Mouse (Mus musculus) adrenal gland, postnatal 10 days (tissue): ENCODE results near the gene Sgsm1. TPM values are rescaled to one million over a fixed set of nuclear protein-coding genes. Genes with fewer than 3 reads are reported as not detected.

ENCODE experiments used
- DNase-seq: peaks from one replicate; pipeline ENCODE4 v3.0.0; 2021; ENCODE audit warnings: mixed read lengths
- total RNA-seq, 2 experiments: library from RNA; stranded (reverse); gene quantifications; 2 replicates each; pipeline ENCODE4 v1.2.3; 2021

Gene Sgsm1
- total RNA-seq, 2 experiments from 2014 or later: 9.0 to 10.5 TPM

- DNase-seq: no peak
These were observed 25.0 kb downstream of the Sgsm1 start for GRCm38 (mm10) chr5:113285541-113285940.

GRCm38 (mm10) chr5:113283726-113284125, 26.9 kb downstream of the Sgsm1 start:
- no peak for DNase-seq

GRCm38 (mm10) chr5:113281557-113281956, 29.0 kb downstream of the Sgsm1 start:
- no peak for DNase-seq

- peak; percentile 26 for DNase-seq
These were observed 30.3 kb downstream of the Sgsm1 start for GRCm38 (mm10) chr5:113280138-113280856.

- no peak for DNase-seq
These were observed 34.7 kb downstream of the Sgsm1 start for GRCm38 (mm10) chr5:113275839-113276238.

- DNase-seq: no peak
These were observed 39.3 kb downstream of the Sgsm1 start for GRCm38 (mm10) chr5:113271207-113271811.

GRCm38 (mm10) chr5:113270043-113270442, 40.5 kb downstream of the Sgsm1 start:
- DNase-seq: no peak

- DNase-seq: no peak
These were observed 42.3 kb downstream of the Sgsm1 start for GRCm38 (mm10) chr5:113268246-113268645.

- DNase-seq: no peak
These were observed 44.9 kb downstream of the Sgsm1 start for GRCm38 (mm10) chr5:113265637-113266036.

- no peak for DNase-seq
These were observed 59.8 kb downstream of the Sgsm1 start for GRCm38 (mm10) chr5:113250806-113251205.

- no peak for DNase-seq
These were observed 61.2 kb downstream of the Sgsm1 start for GRCm38 (mm10) chr5:113249263-113249930.

GRCm38 (mm10) chr5:113230196-113230595, 80.4 kb downstream of the Sgsm1 start:
- no peak for DNase-seq

- DNase-seq: peak; percentile 89
These were observed 83.9 kb downstream of the Sgsm1 start, which contains the start of gene Tmem211 for GRCm38 (mm10) chr5:113226632-113227102. Gene Tmem211 (plus strand): TSS chr5:113226909.

GRCm38 (mm10) chr5:113225686-113226435, 84.7 kb downstream of the Sgsm1 start:
- DNase-seq: no peak

- DNase-seq: no peak
These were observed 85.3 kb downstream of the Sgsm1 start for GRCm38 (mm10) chr5:113225271-113225670.

- DNase-seq: no peak
These were observed 86.7 kb downstream of the Sgsm1 start for GRCm38 (mm10) chr5:113223888-113224287.

GRCm38 (mm10) chr5:113221147-113221865, 89.3 kb downstream of the Sgsm1 start, which contains the start of gene 2900026A02Rik:
Gene 2900026A02Rik (minus strand): TSS chr5:113221236.
- peak; percentile 92 for DNase-seq

- DNase-seq: peak; percentile 54
These were observed 90.0 kb downstream of the Sgsm1 start for GRCm38 (mm10) chr5:113220383-113221146.

GRCm38 (mm10) chr5:113219876-113220275, 90.7 kb downstream of the Sgsm1 start:
- DNase-seq: no peak

- no peak for DNase-seq
These were observed 91.1 kb downstream of the Sgsm1 start for GRCm38 (mm10) chr5:113219450-113219849.
